Mouse (Mus musculus): ENCODE data around the gene Erg.

Erg gene

GRCm38 (mm10) chr16:95438848-95439540 is 147.4 kb downstream of the Erg start:
- peak; percentile 44 to 74 for DNase-seq

DNA sequence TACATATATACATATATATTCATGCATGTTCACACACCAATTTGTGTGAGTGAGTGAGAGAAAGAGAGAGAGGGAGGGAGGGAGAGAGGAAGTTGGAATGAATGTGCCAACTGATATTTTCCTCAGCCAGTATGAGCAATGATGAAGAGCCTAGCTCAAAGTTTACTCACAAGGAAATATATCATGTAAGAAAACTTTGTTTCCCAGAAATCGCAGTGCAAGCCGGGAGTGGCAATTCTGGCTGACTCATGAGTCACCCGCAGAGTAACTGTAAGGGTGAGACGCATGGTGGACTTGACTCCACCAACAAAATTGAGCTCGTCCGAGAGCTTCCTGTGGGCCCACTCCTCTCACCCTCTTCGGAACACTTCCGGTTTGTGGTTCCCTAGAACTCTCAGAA is 149.8 kb downstream of the Erg start:
- DNase-seq, result no peak

- DNase-seq, result no peak
Observed at GRCm38 (mm10) chr16:95436051-95436450, 150.3 kb downstream of the Erg start.

DNA sequence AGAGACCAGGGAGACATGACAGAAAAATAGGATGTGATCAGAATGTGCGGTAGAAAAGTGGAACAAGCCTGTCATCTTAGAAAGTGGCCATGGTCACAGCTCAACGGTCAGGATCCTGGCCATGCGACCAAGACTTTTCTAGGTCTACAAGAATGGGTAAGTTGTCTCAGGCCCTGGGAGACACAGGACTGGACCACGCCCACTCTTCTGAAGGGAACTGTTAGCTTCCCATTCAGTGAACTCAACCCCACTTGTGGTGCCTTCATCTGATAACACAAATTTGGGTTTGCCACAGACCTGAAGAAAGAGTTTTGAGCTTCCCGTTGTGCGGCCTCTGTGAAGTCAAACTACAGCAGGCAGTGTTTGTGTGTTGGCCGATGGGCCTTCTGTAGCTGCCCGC is 152.0 kb downstream of the Erg start:
- no peak for DNase-seq

DNA sequence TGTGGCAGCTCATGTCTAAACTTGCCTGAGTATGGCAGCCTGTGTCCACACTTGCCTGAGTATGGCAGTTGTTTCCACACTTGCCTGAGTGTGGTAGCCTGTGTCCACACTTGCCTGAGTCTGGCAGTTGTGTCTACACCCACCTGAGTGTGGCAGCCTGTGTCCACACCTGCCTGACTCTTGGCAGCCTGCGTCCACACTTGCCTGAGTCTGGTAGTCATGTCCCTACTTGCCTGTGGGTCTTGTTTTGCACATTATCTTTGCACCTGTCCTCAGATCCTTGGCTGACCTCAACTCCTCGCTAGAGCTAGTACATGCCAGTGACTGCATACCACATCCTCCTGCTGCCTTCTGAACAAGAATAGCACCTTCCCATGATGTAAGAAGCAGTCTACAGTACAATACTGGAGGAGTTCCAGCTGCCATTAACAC is 153.8 kb downstream of the Erg start:
- DNase-seq, result no peak

DNA sequence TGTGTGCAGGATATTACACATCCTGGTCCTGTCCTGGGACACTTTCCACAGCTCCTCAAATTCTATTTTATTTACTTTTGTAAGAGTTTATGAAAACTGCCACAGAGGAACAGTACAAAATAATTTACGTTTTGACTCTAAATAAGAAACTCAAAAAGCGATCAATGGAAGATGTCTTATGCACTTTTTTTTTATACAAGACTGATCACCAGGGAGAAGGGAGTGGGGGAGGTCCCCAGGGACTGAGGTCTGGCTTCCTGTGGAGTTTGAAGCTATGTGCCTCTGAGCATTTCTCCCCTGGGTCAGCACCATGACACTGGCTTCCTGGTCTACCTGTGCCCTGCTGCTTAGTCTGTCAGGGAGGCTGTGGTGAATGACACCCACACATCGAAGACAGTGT is 156.5 kb downstream of the Erg start:
- peak in 1 of 2 experiments; percentile 22 for DNase-seq

GRCm38 (mm10) chr16:95428239-95428638 is 158.2 kb downstream of the Erg start:
- DNase-seq, result no peak

DNA sequence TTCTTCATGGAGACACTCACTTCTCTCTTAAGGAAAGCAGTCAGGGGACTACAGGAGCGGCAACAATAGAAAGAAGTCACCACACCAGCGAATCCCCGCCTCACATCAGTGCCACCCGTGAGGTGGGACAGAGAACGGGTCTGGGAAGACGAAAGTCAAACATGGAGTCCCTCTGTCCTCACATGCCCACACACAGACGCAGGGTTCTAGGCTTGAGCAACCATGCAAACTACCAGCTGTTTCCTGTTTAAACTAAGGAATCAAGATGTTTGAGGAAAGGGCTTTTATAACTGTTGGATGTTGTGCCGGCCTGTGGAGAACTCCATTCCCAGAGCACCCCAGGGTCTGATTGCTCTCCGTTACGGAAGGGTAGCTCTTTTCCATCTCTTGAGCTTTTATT is 158.9 kb downstream of the Erg start:
- no peak for DNase-seq

DNA sequence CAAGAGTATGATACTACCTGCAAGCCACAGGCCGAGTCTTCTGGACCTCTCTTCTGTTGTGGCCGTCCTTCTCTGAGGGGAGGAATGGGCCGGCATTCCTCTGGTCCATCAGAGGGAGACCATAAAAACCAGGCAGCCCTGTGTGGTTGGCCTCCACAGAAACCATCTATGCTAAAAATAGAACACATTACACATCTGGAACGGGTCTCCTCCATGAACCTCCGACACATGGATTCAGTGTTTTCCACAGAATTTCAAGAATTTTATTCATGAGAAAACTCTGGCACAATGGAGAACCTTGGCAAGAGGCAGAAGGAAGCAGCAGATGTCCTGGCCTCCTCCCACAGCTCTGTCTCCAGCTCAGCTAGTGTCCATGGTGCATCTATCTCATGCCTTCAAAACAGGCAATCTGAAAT is 163.7 kb downstream of the Erg start:
- DNase-seq, result no peak

DNA sequence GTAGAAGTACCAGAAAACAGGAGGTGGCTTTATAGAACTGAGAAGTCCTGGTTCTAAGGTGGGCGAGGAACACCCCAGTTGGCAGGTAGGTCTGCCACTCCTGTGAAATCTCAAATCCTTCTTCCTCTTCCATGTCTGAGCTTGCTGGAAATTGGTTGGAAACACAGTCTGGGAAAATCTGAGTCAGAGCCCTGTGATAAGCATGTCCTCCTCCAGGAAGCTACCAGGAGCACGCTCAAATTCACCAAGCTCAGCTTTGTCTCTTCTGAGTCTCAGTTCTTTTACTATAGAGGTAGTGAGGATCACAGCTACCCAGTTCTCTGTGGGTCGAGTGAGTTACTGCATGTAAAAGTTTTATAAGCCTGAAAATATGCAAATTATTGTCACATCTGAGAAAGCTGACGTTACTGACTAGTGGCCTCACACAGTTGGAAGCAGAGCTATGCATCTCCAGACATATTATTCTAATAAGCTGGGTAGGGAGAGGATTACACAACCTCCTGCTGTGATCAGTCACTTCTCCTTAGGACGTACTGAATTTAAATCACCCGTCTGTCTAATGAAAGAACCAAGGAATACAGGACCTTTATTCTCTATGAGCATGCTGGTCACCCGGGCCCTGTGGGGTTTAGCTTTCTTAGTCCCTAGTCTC is 165.0 kb downstream of the Erg start:
- no peak for DNase-seq

- no peak for DNase-seq
Observed at GRCm38 (mm10) chr16:95415921-95416320, 170.5 kb downstream of the Erg start.

DNA sequence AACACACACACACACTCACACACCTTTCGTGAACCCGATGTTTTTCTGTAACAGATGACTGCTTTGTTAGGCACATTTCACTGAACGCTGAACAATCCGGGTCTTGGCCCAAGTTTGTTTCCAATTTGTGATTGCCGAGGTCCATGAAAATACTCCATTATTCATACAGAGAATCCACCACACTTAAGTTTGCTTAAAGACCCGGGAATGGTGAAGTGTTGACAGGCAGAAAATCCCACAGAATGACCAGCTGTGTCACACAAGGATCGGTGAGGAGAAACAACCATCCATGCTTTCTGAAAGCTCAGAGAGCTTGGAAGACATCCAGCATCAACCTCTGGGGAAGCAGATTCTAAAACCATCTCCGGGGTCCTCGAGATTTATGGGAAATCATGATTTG is 171.0 kb downstream of the Erg start:
- no peak for DNase-seq

- DNase-seq, result no peak
Observed at GRCm38 (mm10) chr16:95413401-95413959, 172.9 kb downstream of the Erg start.

DNA sequence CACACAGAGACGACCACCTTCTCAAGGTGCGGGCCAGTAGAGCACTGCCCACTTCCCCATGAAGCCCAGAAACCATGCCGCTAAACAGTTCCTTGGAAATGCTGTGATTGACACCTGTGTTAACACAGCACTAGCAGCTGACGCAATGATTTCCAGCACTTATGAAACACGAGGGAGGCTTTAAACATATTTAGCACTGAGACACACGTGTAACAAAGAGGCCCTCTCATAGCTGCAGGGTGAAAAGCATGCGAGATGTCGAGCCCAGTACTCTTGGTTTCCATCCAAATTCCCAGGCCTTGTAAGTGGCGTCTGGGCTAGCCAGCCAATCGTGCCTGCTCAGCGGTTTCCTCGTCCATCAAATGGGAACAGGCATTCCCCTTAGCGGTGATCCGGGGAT is 178.3 kb downstream of the Erg start:
- no peak for DNase-seq

- no peak for DNase-seq
Observed at GRCm38 (mm10) chr16:95405496-95405895, 180.9 kb downstream of the Erg start.

- DNase-seq, result peak; percentile 51 to 69
Observed at GRCm38 (mm10) chr16:95403453-95403852, 182.9 kb downstream of the Erg start.

DNA sequence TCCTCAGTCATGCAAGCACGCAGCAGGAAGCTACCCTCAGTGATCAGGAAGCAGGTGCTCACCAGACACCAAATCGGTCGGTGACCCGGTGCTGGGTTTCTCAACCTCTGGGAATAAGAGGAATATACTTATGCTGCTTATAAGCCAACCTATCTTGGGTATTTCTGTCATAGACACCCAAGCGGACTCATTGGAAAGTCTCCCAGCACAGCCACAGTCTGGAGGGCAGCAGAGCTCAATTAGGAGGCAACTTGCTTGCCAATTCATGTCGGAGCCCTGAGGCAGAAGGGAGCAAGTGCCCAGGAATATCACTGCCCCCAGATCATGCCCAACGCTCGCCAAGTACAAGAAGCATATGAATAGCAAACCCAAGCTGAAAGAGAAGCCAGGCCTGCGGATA is 184.5 kb downstream of the Erg start:
- DNase-seq, result no peak

DNA sequence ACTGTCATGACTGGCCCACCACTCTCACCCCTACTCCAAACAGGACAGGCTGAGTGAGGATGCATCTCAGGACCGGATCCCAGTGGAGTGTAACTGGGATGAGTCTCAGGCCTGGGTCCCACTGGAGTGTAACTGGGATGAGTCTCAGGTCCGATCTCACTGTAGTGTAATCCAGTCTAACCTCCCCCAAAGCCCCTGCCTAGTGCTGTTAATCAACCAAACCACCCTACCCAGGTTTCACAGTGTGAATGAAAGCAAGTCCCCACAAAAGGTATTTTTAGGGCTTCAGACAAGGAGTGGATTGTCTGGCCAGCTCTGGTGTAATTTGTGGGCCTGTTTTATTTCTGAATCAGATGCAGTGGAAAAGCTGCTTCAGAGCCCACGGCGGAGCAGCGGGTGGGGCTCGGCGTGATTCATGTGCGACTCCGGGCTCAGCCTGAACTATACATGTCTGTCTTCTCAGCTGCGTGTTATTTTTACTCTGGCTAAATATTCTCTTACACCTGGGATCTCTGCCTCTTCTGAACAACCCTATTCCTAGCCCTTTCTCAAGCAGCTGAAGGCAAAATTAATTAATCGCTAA is 187.5 kb downstream of the Erg start:
- DNase-seq, result no peak

DNA sequence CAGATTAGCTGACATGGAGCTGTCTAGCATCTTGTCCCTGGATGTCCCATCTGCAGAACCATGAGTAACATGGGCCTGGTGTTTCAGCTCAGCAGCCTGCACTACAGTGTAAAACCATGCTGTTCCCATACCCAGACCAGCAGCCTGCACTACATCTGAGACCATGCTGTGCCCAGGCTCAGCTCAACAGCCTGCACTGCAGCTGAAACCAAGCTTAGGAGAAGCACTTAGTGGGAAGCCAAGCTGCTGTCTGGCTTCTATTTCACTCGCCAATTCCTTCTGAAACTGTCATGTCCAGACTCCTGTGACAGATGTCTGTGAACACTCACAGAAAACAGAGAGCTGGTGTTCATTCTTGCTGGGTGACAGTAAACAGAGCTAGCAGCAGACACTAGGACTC is 195.6 kb downstream of the Erg start:
- no peak for DNase-seq

DNA sequence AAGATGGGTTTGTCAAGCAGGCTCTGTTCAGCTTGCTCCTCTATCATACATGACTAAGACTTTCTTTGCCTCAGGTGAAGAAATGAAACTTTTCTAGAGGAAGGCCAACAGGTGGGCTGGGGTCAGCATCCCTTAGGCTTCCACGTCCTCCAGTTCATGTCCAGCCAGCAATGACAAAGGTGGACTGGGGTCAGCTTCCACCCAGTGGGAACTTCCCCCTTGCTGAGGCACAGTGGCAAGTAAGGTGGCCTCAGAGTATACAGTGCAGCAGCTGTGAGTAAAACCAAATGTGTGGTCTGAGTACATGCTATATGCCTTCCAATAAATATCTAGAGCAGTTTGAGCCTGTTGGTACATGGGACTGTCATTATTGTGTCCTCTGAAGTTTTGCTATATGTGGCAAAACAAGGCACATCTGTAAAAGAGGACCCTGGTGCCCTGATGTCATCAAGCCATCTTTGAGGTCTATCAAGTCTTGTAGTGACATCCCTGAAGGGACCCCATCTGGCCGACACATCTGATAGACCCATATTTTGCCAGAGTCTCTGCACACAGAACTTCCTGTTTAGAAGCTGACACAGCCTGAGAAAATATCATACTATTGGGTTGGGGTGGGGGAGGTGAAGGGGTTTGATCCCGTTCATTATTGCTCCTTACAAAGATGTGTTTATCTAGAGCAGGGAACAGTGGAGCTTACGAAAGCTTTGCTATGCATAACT is 197.4 kb downstream of the Erg start:
- no peak for DNase-seq

GRCm38 (mm10) chr16:95388292-95388691 is 198.1 kb downstream of the Erg start:
- DNase-seq, result no peak

GRCm38 (mm10) chr16:95387008-95387407 is 199.4 kb downstream of the Erg start:
- no peak for DNase-seq

GRCm38 (mm10) chr16:95385299-95385973 is 201.0 kb downstream of the Erg start:
- DNase-seq, result no peak
